Mouse (Mus musculus) right cerebral cortex, postnatal 25 days (tissue): Measurements from ENCODE around the gene Ttc25.
"Not testable (repeated sequence)": the region's sequence is repeated elsewhere in the genome, so short reads cannot be mapped to it uniquely, and the experiment has no call there.

ENCODE experiments used
- DNase-seq: peaks from one replicate; pipeline ENCODE4 v3.0.0; 2022

Gene Ttc25

DNA sequence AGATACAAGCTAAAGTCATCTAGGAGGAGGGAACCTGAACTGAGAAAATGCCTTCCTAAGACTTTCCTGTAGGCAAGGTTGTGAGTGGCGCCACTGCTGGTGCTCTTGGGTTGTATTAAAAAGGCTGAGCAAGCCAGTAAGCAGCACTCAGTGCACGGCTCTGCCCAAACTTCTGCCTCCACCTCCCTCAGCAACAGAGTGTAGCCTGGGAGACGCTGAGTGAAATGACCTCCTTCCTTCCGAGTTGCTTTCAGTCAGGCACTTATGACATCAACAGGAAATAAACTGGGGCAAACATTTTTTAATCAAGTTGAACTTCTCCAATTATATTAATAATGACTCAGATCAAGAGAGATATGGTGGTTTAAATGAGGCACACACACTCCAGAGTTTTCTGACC is 63.4 kb downstream of the Ttc25 start:
- DNase-seq = no peak

DNA sequence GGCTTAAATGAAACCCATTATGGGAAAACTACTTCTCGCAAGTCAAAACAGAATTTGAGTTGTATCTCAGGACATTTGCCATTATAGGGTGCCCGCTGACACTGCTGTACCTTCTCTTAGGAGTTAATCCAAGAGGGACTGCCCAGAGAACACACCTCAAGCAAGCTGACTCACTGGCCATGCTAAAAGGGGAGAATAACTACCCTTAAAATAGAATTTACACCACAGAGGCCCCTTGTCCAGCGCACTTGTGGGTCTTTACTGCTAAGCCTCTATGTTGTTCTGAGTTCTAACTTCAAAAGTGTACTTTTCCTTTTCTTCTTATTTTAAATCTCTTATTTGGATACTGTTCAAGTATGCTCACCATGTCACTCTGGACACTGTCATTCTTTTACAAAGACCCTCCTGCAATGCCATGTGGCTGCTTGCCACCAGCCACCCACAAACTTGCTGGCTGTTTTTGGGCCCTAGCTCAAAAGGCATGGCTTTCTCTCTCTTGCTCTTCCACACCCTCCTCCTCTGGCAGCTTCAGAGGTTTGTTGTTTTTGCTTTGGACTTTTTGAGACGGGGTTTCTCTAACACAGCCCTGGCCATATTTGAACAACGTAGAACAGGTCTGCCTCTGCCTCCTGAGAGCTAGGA is 64.1 kb downstream of the Ttc25 start:
- DNase-seq = no peak

DNA sequence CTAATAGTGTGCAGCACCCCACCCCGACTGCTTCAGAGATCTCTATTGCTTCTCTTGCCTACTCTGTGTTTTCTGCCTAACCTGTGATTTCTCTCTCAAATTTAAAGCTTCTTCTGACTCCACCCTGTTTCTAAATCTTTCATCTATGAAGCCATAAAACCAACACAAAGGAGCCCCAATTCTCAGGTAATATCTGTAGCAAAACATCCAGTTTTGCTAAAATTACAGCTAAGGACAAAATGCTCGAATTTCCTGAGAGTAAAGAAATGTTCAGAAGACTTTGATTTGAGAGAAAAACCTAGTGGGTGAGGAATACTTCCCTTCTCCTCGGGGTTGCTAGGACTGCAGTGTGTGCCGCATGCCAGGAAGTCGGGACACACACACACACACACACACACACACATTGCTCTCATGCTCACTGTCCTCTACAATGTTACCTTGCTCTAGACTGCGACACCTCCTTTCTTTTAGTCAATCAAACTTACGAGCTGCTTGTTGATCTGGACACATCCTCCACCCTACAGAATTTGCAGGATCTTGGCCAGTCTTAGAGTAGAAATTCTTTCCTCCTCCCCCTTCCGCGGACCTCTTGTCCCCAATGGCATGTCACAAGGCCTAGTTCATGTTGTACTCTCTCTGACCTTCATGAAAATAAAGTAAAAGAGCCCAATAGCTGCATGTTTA is 64.7 kb downstream of the Ttc25 start:
- DNase-seq = no peak

DNA sequence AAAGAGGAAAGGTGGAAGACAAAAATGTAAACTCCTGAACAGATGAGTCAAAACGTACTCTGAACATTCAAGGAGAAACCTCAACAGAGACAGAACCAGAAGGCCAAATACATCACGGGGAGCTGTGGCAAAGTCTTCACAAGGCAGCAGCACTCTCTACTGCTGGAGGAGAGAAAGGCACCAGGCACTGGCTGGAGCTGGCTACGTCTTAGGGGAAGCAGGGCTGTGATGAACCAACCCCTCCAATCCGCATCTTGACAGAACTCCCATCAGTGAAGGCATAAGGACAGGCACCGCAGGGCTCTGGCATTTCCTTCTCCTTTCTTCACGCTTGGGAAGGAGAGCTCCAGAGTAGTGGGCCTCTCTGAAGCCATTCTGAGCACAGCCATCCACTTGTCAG is 66.2 kb downstream of the Ttc25 start:
- no peak for DNase-seq

DNA sequence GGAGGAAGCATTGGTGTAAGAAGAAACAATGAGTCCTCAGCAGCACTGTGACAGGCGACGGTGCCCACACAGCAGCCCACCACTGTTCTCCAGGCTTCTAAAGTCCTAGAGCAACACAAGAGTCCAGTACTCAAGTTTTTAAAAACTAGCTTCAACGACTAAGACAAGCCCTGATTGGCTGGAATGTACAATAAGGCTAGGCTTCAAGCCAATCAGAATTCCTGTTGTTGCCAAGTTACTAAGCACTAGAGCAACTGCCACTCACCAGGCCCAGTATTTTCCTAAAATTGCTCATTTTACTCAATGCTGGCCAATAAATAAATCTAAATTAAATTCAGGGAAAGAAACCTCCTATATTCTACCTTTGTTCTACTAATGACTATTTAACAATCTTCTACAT is 67.8 kb downstream of the Ttc25 start:
- no peak for DNase-seq

DNA sequence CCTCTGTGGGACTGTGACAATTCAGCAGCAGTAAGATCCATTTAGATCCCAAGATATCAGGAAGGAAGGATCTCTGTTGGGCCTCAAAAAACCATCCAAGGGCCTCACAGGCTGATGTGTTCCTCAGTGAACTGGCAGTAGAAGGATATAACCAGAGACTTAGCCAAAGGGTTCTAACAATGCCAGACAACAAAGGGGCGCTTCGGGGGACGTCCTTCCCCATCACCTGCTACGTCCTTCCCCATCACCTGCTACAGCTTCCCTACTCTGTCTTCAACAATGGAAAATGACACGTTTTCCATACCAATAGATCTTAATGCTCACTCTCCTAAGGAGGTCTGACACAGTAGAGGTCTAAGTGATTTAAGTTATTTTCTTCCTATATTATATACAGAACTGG is 70.9 kb downstream of the Ttc25 start:
- no peak for DNase-seq

DNA sequence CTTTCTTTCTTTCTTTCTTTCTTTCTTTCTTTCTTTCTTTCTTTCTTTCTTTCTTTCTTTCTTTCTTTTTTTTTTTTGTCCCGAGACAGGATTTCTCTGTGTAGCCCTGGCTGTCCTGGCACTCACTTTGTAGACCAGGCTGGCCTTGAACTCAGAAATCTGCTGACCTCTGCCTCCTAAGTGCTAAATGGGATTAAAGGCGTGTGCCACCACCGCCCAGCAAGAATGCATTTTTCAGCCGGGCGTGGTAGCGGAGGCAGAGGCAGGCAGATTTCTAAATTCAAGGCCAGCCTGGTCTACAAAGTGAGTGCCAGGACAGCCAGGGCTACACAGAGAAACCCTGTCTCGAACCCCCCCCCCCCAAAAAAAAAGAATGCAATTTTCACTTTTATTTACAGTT is 71.4 kb downstream of the Ttc25 start:
- DNase-seq = not testable (repeated sequence)

DNA sequence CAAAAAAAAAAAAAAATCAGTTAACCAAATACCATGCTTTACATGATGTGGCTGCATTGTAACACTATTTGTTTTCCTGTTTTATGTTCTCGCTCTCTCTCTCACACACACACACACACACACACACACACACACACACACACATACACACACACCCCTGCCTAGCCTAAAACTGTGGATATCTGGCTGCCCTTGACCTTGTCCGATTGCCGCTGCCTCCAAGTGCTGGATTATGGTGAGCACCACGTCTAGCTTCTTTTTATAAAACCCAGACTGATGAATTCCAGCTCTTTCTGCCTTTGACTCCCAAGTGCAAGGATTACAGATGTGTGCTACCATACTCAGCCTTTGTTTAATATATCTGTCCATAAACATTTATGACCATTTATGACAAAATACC is 72.1 kb downstream of the Ttc25 start:
- no peak for DNase-seq

DNA sequence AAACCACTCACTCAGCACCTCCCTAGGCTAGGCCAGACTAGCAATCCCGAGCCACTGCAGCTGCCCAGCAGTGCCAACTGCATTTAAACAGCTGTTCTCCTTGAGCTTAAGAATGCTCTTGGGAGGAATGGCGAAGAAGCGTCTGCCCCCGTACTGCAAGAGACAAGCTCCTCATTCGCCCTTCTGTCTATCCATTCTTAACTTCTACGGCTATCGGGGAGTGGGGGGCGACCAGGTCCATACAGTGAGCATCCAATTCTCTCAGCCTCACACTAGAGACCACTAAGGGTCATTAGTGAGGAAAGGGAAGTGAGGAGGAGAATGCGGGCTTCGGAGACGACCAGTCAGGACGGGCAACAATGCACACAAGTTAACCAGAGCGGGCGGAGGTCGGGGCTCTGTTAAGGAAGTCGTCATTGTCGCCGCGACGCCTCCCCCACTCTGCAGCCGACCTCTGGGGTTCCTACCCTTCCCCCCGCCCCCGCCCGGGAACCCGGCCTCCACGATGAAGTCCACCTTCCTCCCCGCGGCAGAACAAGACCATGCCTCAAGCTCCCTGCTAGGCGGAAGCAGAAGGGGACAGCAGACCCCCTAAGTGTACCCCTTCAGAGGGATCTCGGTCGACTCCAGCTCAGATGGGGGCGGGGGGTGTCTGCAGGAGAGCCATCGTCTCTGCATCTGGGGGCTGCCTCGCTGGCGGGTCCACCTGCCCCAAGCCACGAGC is 73.5 kb downstream of the Ttc25 start, which contains the start of gene Nkiras2:
Gene Nkiras2, plus strand, starts transcription at position 484 of the 724 bp plus-strand sequence.
- peak; percentile 35 for DNase-seq

DNA sequence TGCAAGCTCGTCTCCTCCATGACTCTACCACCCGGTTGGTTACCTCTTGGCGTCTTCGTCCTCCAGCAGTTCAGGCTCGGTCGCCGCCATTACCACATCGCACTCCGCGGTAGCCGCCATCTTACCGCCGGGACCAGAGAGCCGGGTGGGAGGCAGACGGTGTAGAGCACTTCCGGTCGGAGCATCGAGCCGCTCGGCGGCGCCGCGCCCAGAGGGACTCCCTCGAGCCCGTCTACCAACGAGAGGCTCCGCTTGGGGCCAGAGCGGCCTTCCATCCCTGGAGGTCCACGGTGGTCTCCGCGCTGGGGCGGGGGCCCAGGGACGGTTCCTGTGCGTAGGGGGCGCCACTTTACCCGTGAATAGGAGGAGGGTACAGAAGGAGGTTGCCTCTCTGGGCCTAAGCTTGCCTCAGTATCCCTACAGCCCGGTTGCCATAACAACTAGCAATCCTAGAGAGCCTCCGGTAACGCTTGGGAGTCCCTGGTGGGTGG is 74.1 kb downstream of the Ttc25 start:
- DNase-seq = peak; percentile 97

DNA sequence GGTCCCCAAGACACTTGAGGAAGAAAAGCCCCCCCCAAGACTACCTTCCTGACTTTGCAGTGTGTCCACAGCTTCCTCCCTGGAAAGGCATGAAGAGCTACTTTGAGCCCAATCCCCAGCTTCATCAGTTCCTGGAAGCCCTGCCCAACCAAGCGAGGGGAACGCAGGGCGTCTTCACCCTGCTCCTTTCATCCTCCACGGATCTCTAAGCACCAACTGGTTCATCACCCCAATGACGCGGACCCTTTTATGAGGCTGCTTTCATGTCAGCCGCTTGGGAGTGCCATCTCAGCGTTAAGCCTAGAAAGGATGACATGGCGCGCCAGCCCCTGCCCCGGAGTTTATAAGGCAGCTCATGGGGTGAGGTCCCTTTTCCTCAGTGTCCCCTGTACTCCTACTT is 74.6 kb downstream of the Ttc25 start, which contains the start of gene Dnajc7:
Gene Dnajc7, minus strand, starts transcription at position 187 of the 400 bp plus-strand sequence.
- no peak for DNase-seq
